Mouse (Mus musculus) ES-Bruce4 (cell line): Measurements from ENCODE around the gene Agps.

ENCODE experiments used
- CTCF ChIP-seq: IDR thresholded peaks from one replicate; pipeline ENCODE4 v1.8.1; 2011; ENCODE audit warnings: low read depth, low read length
- EP300 ChIP-seq: IDR thresholded peaks from 2 replicates; pipeline ENCODE4 v1.6.1; 2011; ENCODE audit warnings: low read depth, low read length; ENCODE audit not compliant: insufficient read depth
- POLR2A ChIP-seq: IDR thresholded peaks from one replicate; pipeline ENCODE4 v1.8.1; 2011; ENCODE audit warnings: low read length; ENCODE audit not compliant: insufficient read depth

DNA sequence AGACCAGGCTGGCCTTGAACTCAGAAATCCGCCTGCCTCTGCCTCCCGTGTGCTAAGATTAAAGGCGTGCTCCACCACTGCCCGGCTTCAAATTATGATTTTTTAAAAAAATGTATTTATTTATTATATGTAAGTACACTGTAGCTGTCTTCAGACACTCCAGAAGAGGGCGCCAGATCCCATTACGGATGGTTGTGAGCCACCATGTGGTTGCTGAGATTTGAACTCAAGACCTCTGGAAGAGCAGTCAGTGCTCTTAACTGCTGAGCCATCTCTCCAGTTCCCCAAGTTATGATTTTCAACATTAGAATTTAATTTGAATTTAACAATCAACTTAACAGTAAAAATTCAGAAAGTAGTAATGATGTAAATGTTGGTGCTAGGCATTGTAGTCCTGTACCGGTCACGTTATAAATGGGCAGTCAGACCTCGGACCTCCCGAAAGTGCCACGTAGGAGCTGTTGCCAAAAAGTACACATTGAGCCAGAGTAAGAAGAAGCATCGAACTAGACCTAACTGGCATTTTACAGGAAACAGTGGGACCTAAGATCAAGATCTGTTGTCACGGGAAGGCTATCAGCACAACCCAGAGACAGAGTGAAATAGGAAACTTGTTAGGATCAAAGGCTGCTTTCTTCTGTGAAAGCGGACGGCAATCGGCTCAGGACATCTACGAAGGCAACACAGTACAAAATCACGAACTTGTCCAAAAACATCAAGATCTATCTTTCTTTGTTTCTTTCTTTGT is 40.2 kb upstream of the Agps start:
- TF ChIP-seq POLR2A = no peak
- TF ChIP-seq EP300 = no peak
- no peak for TF ChIP-seq CTCF
